Mouse (Mus musculus) frontal cortex, adult (tissue): ENCODE data around the gene Armc9.

Experiments
- ATAC-seq: cut with Nextera tagmentation; 2 replicates; pipeline ENCODE4 v1.9.2; 2017; ENCODE audit warnings: mild to moderate bottlenecking, moderate library complexity, mixed read lengths; ENCODE audit not compliant: low TSS enrichment

Armc9 gene

DNA sequence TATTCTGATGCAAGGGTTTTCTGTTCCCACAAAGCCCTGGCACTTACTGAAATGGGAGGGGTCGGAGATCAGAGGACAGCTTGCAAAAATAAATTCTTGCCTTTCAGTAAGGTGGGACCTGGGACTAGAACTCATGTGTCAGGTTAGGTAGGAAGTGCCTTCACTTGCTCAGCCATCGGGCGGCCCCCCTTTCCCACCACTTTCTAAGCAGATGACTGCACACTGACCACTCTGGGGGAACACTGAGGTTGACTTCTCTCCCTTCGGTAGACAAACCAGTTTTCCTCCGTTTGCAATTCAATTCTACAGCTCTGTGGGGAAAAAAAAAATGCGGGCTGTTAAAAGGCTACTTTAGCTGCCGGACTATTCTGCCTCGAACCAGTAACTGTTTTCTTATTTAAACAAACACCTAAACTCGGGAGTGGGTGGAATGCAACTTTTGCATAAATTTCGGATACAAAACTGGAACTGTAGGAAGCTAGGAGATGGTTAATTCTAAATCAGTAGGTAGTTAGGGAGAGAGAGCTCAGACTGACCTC is 157.0 kb downstream of the Armc9 start:
- ATAC-seq, result no peak

GRCm38 (mm10) chr1:86312269-86312668 is 157.7 kb downstream of the Armc9 start:
- ATAC-seq, result no peak

- ATAC-seq, result no peak
Measured at GRCm38 (mm10) chr1:86313096-86313771, 158.7 kb downstream of the Armc9 start.

DNA sequence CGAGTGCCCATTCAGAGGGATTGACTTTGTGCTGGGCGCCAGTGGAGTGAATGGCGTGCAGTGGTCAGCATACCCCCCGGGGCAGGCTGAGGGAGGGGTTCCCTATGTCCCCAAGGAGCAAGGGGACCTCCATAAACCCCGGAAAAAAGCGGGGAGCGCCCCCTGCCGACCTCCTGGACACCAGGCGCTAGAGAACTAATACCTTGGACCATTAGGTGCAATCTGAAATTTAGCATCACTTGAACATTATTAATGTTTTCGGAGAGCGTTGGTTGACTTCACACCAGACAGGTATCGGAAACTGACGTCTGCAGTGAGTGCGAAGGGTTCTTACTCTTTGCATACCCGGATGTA is 159.2 kb downstream of the Armc9 start:
- ATAC-seq, result no peak

DNA sequence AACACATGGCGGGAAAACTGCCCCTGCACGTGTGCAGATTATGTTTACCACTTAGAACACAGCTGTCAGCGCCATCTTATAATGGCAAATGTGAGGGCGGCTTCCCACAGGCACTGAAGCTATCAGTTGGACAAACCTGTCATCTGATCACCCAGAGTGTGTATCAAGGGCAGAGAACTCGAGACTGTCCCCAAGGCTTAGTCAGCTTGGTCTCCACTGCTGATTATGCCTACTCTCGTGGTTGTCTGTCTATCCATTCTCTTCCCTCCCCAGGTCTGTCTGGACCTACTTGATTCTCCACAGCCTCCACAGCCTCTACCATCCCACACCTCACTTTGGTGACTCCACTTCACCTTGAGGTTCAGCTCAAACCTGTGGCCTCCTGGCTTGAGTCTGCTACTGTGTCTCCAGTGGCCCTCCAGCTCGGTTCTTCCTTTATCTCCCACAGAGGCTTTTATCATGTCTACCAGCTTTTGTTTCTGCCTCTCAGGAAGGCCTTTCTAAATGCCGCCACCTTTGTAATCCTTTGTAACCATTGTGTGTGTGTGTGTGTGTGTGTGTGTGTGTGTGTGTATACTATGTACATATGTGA is 166.3 kb downstream of the Armc9 start:
- no peak for ATAC-seq
